Mouse (Mus musculus): ENCODE results near the gene Sox18. TPM values are rescaled to one million over a fixed set of nuclear protein-coding genes. Genes with fewer than 3 reads are reported as not detected.

The Sox18 gene
- total RNA-seq, 2 experiments from 2014 or later: 14.2 to 14.3 TPM

- DNase-seq (ENCODE audit: low spot score in 2 of 2): no peak
Measured at GRCm38 (mm10) chr2:181653065-181653464, 18.4 kb downstream of the Sox18 start.

DNA sequence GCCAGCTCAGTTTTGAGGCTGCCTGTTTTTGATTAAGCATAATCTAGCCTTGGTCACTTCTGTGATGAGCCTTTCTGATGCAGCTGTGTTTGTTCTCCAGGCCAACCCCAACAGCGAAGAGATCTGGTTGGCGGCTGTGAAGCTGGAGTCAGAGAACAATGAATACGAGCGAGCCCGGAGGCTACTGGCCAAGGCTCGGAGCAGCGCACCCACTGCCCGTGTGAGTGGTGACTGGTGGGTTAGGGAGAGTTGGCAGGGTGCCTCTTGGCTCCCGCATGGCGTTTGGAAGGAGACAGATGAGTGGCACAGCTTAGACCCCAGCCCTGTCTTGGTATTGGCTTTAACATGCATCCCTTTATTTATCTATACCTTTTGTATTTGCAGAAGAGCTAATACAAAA lies 22.5 kb downstream of the Sox18 start:
- DNase-seq (ENCODE audit: low spot score in 2 of 2): no peak

DNA sequence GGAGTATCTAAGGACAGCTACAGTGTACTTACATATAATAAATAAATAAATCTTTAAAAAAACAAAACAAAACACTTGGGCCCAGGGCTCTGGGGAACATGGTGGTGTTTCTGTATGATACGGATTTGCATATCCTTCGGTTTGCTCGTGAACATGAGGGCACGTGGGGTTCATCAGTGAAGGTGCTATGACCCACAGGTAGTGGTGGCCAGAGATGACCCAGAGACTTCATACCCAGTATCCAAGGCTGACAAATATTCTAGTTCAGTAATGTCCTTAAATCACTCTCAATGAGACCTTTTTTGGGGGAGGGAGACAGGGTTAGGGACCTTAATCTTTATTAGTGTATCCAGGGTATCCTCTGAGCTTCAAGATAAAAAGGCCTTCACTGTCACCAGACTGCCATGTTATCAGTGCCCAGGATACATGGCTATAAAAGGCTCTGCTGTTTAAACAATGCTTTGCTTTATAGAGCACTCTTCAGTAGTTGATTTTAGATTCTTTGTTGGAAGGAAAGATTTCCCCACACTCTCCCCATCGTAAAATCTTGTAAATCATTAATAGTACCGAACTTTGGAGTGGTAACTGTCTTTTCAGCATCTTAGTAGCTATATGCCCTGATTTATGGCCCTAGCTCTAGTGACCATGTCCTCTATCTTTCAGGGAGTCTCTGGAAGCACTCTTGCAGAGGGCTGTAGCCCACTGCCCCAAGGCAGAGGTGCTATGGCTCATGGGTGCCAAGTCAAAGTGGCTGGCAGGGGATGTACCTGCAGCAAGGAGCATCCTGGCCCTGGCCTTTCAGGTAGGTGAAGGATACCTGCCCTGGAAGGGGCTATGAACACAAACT lies 24.6 kb downstream of the Sox18 start:
- DNase-seq (ENCODE audit: low spot score in 2 of 2): no peak

DNA sequence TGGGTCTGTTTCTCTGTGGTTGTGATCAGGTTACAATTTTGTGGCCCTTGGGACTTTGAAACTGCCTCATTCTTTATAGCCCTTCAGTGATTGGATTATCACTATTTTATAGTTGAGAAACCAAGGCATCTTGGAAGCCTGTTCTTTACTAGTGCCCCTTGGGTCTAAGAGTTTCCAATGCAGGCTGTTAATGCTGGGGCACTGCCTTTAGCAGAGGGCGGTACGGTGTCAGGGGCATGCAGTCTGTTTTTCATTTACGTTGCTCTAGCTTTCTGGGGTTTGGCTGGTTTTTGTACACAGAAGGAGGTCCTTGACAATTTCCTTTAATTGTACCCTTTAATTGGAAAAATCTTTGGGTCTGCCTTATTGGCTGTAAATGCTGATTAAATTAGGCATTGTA lies 25.8 kb downstream of the Sox18 start:
- DNase-seq (ENCODE audit: low spot score in 2 of 2): no peak

DNA sequence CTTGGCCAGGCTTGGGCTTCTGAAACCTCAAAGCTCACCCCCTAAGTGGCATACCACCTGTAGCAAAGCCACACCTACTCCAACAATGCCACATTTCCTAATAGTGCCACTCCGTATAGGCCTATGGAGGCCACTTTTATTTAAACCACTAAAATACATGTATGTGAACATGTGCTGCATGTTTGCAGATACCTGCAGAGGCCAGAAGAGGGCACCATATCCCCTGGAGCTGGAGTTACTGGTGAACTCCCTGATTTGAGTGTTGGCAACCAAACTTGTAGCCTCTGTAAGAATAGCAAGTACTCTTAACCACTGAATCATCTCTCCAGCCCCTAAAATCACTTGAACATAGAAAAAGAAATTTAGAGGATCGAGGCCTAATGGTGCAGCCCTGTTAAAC lies 27.1 kb downstream of the Sox18 start:
- DNase-seq (ENCODE audit: low spot score in 2 of 2): peak in 1 of 2 experiments; percentile 20

GRCm38 (mm10) chr2:181635865-181636264 lies 35.6 kb downstream of the Sox18 start:
- DNase-seq (ENCODE audit: low spot score in 2 of 2): no peak

DNA sequence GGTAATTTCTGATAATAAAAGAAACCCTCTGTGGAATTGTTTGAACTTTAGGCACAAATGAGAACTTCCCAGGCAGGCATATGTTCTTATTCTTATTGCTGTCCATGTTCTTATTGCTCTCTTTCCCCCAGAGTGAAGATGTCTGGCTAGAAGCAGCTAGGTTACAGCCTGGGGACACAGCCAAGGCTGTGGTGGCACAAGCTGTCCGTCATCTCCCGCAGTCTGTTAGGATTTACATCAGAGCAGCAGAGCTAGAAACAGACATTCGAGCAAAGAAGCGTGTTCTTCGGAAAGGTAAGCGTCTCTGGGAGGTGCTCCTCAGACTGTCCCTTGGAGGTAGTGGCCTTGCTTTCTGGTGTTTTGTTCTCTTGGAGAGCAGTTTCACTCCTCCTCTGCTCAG lies 38.8 kb downstream of the Sox18 start:
- DNase-seq (ENCODE audit: low spot score in 2 of 2): no peak

- no peak for DNase-seq (ENCODE audit: low spot score in 2 of 2)
Measured at GRCm38 (mm10) chr2:181628471-181628870, 43.0 kb downstream of the Sox18 start.

GRCm38 (mm10) chr2:181623401-181623800 lies 48.0 kb downstream of the Sox18 start:
- DNase-seq (ENCODE audit: low spot score in 2 of 2): peak in 1 of 2 experiments; percentile 13

Other genes starting within 250 kb of the Sox18 start
- gene Zbtb46, start 212.2 kb downstream of the Sox18 start, total RNA-seq (2021): 10 to 100 TPM; 13.8 to 15.3 TPM
- not detected for gene Abhd16b, start 178.4 kb downstream of the Sox18 start, total RNA-seq (2021)
- gene Tpd52l2, start 174.5 kb downstream of the Sox18 start, total RNA-seq (2021): 10 to 100 TPM; 77.5 to 82.8 TPM
- gene Dnajc5, start 151.2 kb downstream of the Sox18 start, total RNA-seq (2021): 100 to 1,000 TPM; 299 to 304 TPM
- gene Uckl1, start 86.7 kb downstream of the Sox18 start, total RNA-seq (2021): 10 to 100 TPM; 51.5 to 70.2 TPM
- 10 to 100 TPM; 57.5 to 60.3 TPM for gene Prpf6, start 79.8 kb downstream of the Sox18 start, total RNA-seq (2021)
- 10 to 100 TPM; 70.4 to 77.9 TPM for gene Zfp512b, start 78.8 kb downstream of the Sox18 start, total RNA-seq (2021)
- gene Samd10, start 72.4 kb downstream of the Sox18 start, total RNA-seq (2021): 10 to 100 TPM; 20.8 to 23.5 TPM
- gene Gm29797, start 14.6 kb downstream of the Sox18 start, total RNA-seq (2021): under 1 TPM; 0.67 to 0.80 TPM
- 10 to 100 TPM; 58.3 to 59.3 TPM for gene Tcea2, start 8.7 kb upstream of the Sox18 start, total RNA-seq (2021)
- gene Rgs19, start 22.3 kb upstream of the Sox18 start, total RNA-seq (2021): 10 to 100 TPM; 29.3 to 30.7 TPM
- gene Lkaaear1, start 26.8 kb upstream of the Sox18 start, total RNA-seq (2021): not detected
- 10 to 100 TPM; 57.5 to 61.9 TPM for gene Oprl1, start 43.4 kb upstream of the Sox18 start, total RNA-seq (2021)
- 10 to 100 TPM; 10.4 to 15.5 TPM for gene Myt1, start 91.7 kb upstream of the Sox18 start, total RNA-seq (2021)
- gene Pcmtd2, start 166.2 kb upstream of the Sox18 start, total RNA-seq (2021): 10 to 100 TPM; 81.2 to 83.6 TPM
- 10 to 100 TPM; 28.5 to 31.9 TPM for gene Polr3k, start 192.7 kb upstream of the Sox18 start, total RNA-seq (2021)